Mouse (Mus musculus) WW6 (cell line): ENCODE results near the gene Rps15.
A peak's percentile ranks its signal among the peaks of the same experiment; 100 is the strongest.

ENCODE experiments used
- DNase-seq: peaks from one replicate; pipeline ENCODE4 v3.0.0-alpha.2; 2013; ENCODE audit warnings: low read depth, low spot score

Gene Rps15

GRCm38 (mm10) chr10:80288657-80289056, 3.6 kb upstream of the Rps15 start:
- DNase-seq, result no peak

GRCm38 (mm10) chr10:80293325-80293724, 1.1 kb downstream of the Rps15 start:
- no peak for DNase-seq

GRCm38 (mm10) chr10:80294311-80294710, 2.1 kb downstream of the Rps15 start:
- DNase-seq, result no peak

- no peak for DNase-seq
These were observed 2.6 kb downstream of the Rps15 start for GRCm38 (mm10) chr10:80294788-80295303.

GRCm38 (mm10) chr10:80295618-80296425, 3.6 kb downstream of the Rps15 start, which contains the start of gene Apc2:
Gene Apc2, plus strand, starts transcription at chr10:80295977.
- no peak for DNase-seq

GRCm38 (mm10) chr10:80296824-80297223, 4.6 kb downstream of the Rps15 start:
- DNase-seq, result no peak

GRCm38 (mm10) chr10:80297526-80298133, 5.4 kb downstream of the Rps15 start:
- no peak for DNase-seq

GRCm38 (mm10) chr10:80298571-80299281, 6.5 kb downstream of the Rps15 start:
- DNase-seq, result no peak

GRCm38 (mm10) chr10:80299301-80299700, 7.0 kb downstream of the Rps15 start:
- DNase-seq, result no peak

GRCm38 (mm10) chr10:80299824-80300223, 7.6 kb downstream of the Rps15 start:
- DNase-seq, result no peak

- no peak for DNase-seq
These were observed 8.5 kb downstream of the Rps15 start for GRCm38 (mm10) chr10:80300672-80301181.

GRCm38 (mm10) chr10:80301256-80302081, 9.2 kb downstream of the Rps15 start:
- no peak for DNase-seq

- no peak for DNase-seq
These were observed 9.8 kb downstream of the Rps15 start for GRCm38 (mm10) chr10:80302082-80302355.

- no peak for DNase-seq
These were observed 10.2 kb downstream of the Rps15 start for GRCm38 (mm10) chr10:80302471-80302881.

GRCm38 (mm10) chr10:80304458-80304857, 12.2 kb downstream of the Rps15 start:
- DNase-seq, result no peak

- peak; percentile 72 for DNase-seq
These were observed 12.6 kb downstream of the Rps15 start for GRCm38 (mm10) chr10:80304862-80305261.

- DNase-seq, result no peak
These were observed 19.3 kb downstream of the Rps15 start for GRCm38 (mm10) chr10:80311560-80311959.

GRCm38 (mm10) chr10:80312586-80313504, 20.6 kb downstream of the Rps15 start:
- DNase-seq, result no peak

- no peak for DNase-seq
These were observed 21.5 kb downstream of the Rps15 start for GRCm38 (mm10) chr10:80313627-80314201.

GRCm38 (mm10) chr10:80314494-80315001, 22.3 kb downstream of the Rps15 start:
- DNase-seq, result no peak
